Mouse (Mus musculus) left cerebral cortex, adult 9 months (tissue): ENCODE results near the gene Vcpkmt.
"Not testable (repeated sequence)": the region's sequence is repeated elsewhere in the genome, so short reads cannot be mapped to it uniquely, and the experiment has no call there.

Experiments
- DNase-seq, 2 experiments: peaks; one replicate each; pipeline ENCODE4 v3.0.0; 2022; ENCODE audit warnings: low spot score in 2 of 2

Gene Vcpkmt

DNA sequence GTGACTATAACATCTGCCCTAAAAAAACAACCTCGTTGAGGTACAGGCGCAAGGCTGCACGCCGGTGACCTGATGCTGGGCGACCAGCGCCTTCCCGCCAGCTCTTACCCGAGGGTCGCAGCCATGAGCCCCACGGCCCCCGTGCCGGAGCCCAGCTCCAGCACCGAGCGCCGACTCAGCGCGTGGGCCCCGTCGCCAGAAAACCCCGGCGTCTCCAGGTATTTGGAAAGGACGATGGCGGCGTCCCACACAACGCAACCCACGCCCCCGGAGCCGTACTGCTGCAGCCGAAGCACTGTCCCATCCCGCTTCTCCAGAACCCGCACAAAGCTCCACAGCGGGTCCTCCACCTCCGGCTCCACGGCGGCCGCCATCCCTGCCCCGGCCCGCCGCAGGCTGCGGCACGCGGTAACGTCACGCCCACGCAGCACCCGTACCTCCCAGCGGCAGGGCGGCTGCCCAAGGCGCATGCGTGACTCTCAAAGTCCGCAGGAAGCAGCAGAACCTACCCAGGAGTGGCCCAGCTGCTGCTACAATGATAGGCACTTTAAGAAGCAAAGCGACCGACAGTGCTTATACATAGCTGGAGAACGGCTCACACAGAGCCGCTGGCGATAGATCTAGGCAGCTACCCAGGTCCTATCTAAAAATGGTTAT is at the start of gene Vcpkmt:
Gene Vcpkmt (minus strand): TSS at position 416 of the 657 bp plus-strand sequence.
- peak; percentile 64 to 88 for DNase-seq

- DNase-seq, result not testable (repeated sequence)
Measured at GRCm38 (mm10) chr12:69618590-69618989, 35.8 kb upstream of the Vcpkmt start.

GRCm38 (mm10) chr12:69604367-69604766 is 21.5 kb upstream of the Vcpkmt start:
- DNase-seq, result no peak

DNA sequence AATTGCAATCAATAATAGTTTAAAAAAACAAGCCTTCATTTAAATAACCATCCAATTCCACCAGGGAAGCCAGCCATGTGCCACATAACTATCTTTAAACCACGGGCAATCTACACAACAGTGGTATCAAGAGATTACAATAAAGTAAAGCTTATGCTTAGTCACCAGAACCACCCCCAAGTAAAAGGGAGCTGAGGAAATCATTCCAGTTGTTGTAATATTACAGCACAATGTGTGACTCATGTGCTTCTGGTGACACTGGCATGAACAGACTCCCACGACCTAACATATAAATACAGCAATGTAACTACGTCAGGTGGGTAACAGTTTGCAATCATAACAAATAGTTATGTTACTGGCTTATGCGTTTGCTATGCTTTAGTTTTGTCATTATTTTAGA is 14.6 kb upstream of the Vcpkmt start:
- DNase-seq, result no peak

DNA sequence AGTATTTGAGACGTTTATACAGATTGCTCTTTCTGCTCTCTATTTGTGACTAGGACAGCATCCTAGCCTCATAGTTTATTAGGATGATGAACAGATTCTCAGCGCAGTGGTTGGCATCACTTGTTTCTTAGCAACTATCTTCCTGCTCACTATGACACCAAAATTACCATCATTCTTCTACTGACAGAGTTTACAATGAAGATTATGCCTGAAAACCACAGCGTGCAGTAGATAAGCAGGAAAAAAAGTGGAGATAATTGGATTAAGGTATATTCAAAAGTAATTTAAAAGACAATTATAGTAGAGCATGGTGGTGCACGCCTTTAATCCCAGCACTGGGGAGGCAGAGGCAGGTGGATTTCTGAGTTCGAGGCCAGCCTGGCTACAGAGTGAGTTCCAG is 10.3 kb upstream of the Vcpkmt start:
- DNase-seq, result no peak

- DNase-seq, result no peak
Measured at GRCm38 (mm10) chr12:69583270-69583629, 422 bp upstream of the Vcpkmt start.

- no peak for DNase-seq
Measured at GRCm38 (mm10) chr12:69582216-69582612, 614 bp downstream of the Vcpkmt start.

DNA sequence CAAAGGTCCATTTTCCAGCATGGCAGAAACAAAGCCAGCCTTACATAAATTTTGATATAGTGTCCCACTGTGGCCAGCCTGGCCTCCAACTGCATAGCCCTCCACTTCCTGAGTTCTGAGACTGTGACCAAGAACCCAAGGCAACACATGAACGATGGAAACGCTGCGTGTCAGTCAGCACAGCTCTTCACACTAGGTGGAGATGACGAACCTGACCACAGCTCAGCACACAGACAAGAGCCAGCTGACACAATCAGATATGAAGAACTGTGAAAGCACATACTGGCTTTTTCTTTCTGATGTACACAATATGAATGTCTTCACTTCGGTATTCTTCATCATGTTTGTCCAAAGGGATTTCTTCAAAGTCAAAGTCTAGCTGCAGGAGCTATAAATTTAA is 3.2 kb downstream of the Vcpkmt start:
- DNase-seq, result no peak

DNA sequence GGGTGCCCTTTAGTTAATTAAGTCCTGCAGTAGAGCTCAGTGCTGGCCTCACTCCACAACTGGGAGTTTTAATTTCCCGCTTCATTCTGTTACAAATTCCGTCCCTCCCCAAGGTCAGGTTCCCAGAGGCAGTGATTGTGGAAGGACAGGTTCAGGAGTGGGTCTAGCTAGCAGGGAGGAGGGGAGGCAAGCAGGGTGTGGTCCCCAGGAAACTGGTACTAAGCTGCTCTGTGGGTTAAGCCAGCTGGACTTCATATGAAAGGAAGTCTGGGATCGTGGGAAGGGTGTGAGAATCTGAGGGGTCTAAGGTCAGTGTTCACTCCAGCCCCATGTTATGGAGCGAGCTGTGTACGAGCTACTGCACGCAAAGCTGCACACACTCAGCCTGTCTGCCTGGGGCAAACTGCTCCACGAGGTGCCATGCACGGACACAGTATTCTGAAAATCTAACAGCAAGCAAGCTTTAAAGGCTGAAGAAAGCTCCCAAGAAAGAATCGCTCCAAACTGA is 6.7 kb downstream of the Vcpkmt start:
- DNase-seq, result no peak

GRCm38 (mm10) chr12:69573916-69574881 is 8.6 kb downstream of the Vcpkmt start:
- DNase-seq, result peak in 1 of 2 experiments; percentile 84

- DNase-seq, result no peak
Measured at GRCm38 (mm10) chr12:69573271-69573670, 9.6 kb downstream of the Vcpkmt start.

DNA sequence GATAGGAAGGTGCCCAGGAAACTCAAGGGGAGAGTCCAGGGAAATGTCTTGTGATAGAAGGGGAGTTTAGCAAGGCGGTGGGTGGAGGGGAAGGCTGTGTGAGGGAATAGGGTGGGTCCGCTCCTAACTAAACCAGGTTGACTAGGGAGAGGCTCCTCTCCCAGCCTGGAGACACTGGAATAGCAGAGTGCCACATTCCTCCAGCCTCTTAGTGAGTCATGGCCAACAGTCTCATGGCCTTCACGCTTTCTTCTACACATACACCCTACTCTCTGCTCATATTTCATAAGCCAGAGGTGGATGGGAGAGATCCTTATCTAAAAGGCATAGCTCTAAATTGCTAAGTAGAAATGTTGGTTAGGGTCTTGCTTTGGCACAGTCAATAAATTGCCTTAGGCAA is 12.9 kb downstream of the Vcpkmt start:
- no peak for DNase-seq

- no peak for DNase-seq
Measured at GRCm38 (mm10) chr12:69568266-69568665, 14.6 kb downstream of the Vcpkmt start.

GRCm38 (mm10) chr12:69561006-69561405 is 21.8 kb downstream of the Vcpkmt start:
- not testable (repeated sequence) for DNase-seq

GRCm38 (mm10) chr12:69556221-69556861 is 26.5 kb downstream of the Vcpkmt start:
- DNase-seq, result no peak

- no peak for DNase-seq
Measured at GRCm38 (mm10) chr12:69545456-69546178, 37.2 kb downstream of the Vcpkmt start.

DNA sequence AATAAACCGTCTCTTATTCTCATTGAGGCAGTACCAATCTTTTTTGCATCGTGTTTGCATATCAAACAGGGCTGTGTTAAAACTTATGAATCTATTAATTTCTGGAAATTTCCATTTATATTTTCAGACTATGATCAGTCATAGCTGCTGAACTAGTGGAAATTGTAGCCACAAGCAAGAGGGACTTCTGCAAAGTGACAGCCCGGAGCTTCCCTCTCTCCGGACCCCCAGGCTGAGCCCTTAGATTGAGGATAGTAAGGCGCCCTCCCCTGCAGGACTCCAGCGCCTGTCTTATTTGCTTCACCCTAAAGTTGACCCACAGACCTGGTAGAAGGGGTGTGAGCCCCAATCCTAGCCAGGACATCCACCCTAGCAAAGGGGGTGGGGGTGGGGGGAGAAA is 37.8 kb downstream of the Vcpkmt start:
- no peak for DNase-seq

- no peak for DNase-seq
Measured at GRCm38 (mm10) chr12:69544562-69544961, 38.3 kb downstream of the Vcpkmt start.

DNA sequence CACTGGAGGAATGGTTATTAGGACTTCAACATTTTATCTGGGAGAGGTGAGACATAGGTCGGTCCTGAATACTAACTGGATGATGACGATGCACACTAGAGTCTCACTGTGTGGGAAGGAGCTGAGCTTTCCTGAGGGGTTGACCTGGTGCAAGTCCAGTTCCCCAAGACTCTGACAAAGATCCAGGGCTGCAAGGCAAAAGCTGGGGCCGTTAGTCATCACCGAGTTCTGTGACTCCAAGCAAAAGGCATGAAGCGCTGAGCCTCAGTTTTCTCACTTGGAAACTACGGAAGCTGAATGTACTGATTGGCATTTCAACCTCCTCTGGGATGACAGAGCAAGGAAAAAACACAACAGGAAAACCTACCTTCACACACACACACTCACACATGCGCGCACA is 40.5 kb downstream of the Vcpkmt start:
- no peak for DNase-seq

- no peak for DNase-seq
Measured at GRCm38 (mm10) chr12:69541663-69542062, 41.2 kb downstream of the Vcpkmt start.

DNA sequence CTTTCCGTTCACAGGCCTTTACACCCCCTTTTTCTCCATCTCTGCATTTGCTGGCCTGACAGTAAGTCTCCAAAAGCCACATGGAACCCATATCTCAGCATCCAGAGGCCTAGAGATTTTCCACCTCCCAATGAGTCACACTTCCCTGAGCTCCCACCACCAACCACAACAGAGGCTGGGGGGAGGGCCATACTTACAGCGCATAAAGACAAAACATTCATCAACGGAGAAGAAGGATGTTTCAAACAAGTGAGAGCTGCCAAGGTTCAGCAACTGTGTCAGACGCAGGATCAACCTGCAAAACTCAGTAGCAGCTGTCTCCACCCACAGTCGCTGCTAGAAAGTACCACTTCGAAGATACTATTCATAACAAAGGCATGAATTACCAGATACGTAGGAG is 43.5 kb downstream of the Vcpkmt start:
- peak in 1 of 2 experiments; percentile 26 for DNase-seq
